Comparison of ENCODE assay signal across 8 mouse cellular contexts in the genomic region with DNA sequence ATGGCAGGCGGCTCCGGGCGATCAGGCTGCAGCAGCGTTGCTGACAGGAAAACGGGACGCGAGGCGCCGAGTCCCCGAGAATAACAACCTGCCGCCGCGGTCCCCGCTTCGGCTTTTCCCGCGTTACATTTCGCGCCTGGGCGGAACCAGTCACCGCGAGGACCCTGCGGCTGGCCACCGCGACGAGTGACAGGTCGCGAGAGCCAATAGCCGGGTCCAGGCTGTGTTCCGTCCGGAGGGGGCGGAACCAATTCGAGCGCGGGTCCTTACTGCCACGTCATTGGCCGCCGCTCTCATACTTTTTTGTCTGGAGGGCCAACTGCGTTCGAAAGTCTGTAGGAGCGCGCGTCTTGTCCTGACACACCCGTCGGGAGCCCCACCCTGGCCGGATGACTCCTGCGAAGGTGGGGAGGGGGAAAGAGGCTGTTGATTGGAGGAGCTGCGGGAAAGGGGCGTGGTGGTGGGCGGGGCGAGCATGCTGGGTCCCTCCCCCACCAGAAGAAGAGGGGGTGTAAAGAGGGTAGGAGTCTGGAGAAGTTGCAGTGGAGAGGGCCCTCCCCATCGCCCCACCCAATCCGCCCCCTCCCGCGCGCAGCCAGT. TPM values are rescaled to one million over a fixed set of nuclear protein-coding genes. Genes with fewer than 3 reads are reported as not detected.
DNase-seq lines count a peak whose midpoint lies in the region; ATAC-seq and TF ChIP-seq lines count a peak whose summit lies in the region.

A gene (minus strand): TSS at position 120 of the 600 bp plus-strand sequence.

- no peaks in the 10 kb centered on the region for H3K9me3 ChIP-seq in MEL (replicated peaks; ENCODE audit: insufficient read depth, low read length)
- H3K9me3 ChIP-seq in forebrain, postnatal 0 days (ENCODE audit: low read length), result no peaks in the 10 kb centered on the region
- H3K9me3 ChIP-seq in lung, embryonic 15.5 days, result no peaks in the 10 kb centered on the region

- DNase-seq in MEL (ENCODE audit: low read depth, low spot score), result peak; percentile 100
- DNase-seq in cerebellum, adult 2 months, result peak; percentile 95
- DNase-seq in forebrain, postnatal 0 days, result peak; percentile 97
- peak; percentile 97 for DNase-seq in heart, postnatal 4 days
- DNase-seq in layer of hippocampus, adult 8-10 months (ENCODE audit: low spot score in 2 of 2), result peak; percentile 94 to 97
- DNase-seq in ovary, adult 18-20 months (ENCODE audit: low spot score), result peak; percentile 100
- DNase-seq in thymus, postnatal 0 days (ENCODE audit: low spot score), result peak; percentile 99

- peak; percentile 75 to 78; a peak in 2 of 4 replicates for TF ChIP-seq POLR2A in MEL (IDR thresholded peaks at IDR 0.05; ENCODE audit: control insufficient read depth in 1 of 2, insufficient read depth in 1 of 2, low read depth in 1 of 2, low read length in 2 of 2, poor library complexity in 1 of 2)
- TF ChIP-seq POLR2A in cerebellum, adult 2 months (IDR thresholded peaks at IDR 0.05; ENCODE audit: borderline replicate concordance, insufficient read depth, low read length), result no peak

- TF ChIP-seq CTCF in MEL (IDR thresholded peaks at IDR 0.05 in 2 of 3, conservative IDR thresholded peaks at IDR 0.05 in 1 of 3; ENCODE audit: control insufficient read depth in 1 of 3, insufficient read depth in 1 of 3, low read depth in 2 of 3, low read length in 3 of 3, poor library complexity in 1 of 3, severe bottlenecking in 1 of 3), result no peak
- no peak for TF ChIP-seq CTCF in cerebellum, adult 2 months (IDR thresholded peaks at IDR 0.05; ENCODE audit: borderline replicate concordance, insufficient read depth, low read depth, low read length)
- no peak for TF ChIP-seq CTCF in forebrain, postnatal 0 days (IDR thresholded peaks at IDR 0.05; ENCODE audit: low read depth)

- H3K79me2 ChIP-seq in MEL (ENCODE audit: control insufficient read depth, insufficient read depth, low read length, poor library complexity), result peaks cover 39% of the 10 kb centered on the region

- no peak for TF ChIP-seq EP300 in MEL (IDR thresholded peaks at IDR 0.05; ENCODE audit: low read depth in 1 of 2, low read length in 2 of 2)

- peaks cover 2 to 11% of the 10 kb centered on the region in 2 experiments for H3K27me3 ChIP-seq in MEL (ENCODE audit: control insufficient read depth in 1 of 2, insufficient read depth in 2 of 2, low read length in 2 of 2)
- no peaks in the 10 kb centered on the region for H3K27me3 ChIP-seq in cerebellum, adult 2 months (ENCODE audit: control insufficient read depth, insufficient read depth, low read length)
- peaks cover 7% of the 10 kb centered on the region; the same call in 1 of the 2 replicates for H3K27me3 ChIP-seq in forebrain, postnatal 0 days (ENCODE audit: insufficient read depth, low read length)
- H3K27me3 ChIP-seq in lung, embryonic 15.5 days, result no peaks in the 10 kb centered on the region

- H3K9ac ChIP-seq in MEL (ENCODE audit: control insufficient read depth, low read depth, low read length, poor library complexity, severe bottlenecking), result peak within 1 kb of the TSS; percentile 96
- peak within 1 kb of the TSS; percentile 62 for H3K9ac ChIP-seq in forebrain, postnatal 0 days
- peak within 1 kb of the TSS; percentile 79 for H3K9ac ChIP-seq in lung, embryonic 15.5 days

- peaks cover 0 to 23% of the 10 kb centered on the region in 2 experiments; a peak in 3 of 4 replicates for H3K36me3 ChIP-seq in MEL (ENCODE audit: control insufficient read depth in 1 of 2, insufficient read depth in 2 of 2, low read length in 2 of 2)
- H3K36me3 ChIP-seq in forebrain, postnatal 0 days (ENCODE audit: insufficient read depth), result no peaks in the 10 kb centered on the region
- H3K36me3 ChIP-seq in lung, embryonic 15.5 days, result no peaks in the 10 kb centered on the region

- under 1% methylated on average over 56 of the region's 56 CpGs for WGBS in cerebellum, adult 2 months
- WGBS in forebrain, postnatal 0 days, result under 1% methylated on average over 56 of the region's 56 CpGs
- under 1% methylated on average over 53 of the region's 56 CpGs for WGBS in lung, embryonic 15.5 days

- H3K4me1 ChIP-seq in MEL (ENCODE audit: control insufficient read depth in 1 of 2, insufficient read depth in 2 of 2, low read length in 2 of 2), result peaks cover 3 to 10% of the 10 kb centered on the region in 2 experiments; a peak in 3 of 4 replicates
- H3K4me1 ChIP-seq in cerebellum, adult 2 months (ENCODE audit: control insufficient read depth, insufficient read depth, low read length), result no peaks in the 10 kb centered on the region; the same call in 1 of the 2 replicates
- H3K4me1 ChIP-seq in forebrain, postnatal 0 days (ENCODE audit: insufficient read depth), result peaks cover 3% of the 10 kb centered on the region; the same call in 1 of the 2 replicates
- peaks cover 40% of the 10 kb centered on the region for H3K4me1 ChIP-seq in lung, embryonic 15.5 days

- no peak for TF ChIP-seq RAD21 in MEL (IDR thresholded peaks at IDR 0.05; ENCODE audit: low read depth, low read length)

- H3K27ac ChIP-seq in MEL (ENCODE audit: control insufficient read depth, low read depth, low read length), result peak within 1 kb of the TSS; percentile 95
- H3K27ac ChIP-seq in cerebellum, adult 2 months (ENCODE audit: insufficient read depth, low read length), result no peak within 1 kb of the TSS
- peak within 1 kb of the TSS; percentile 62 for H3K27ac ChIP-seq in forebrain, postnatal 0 days (ENCODE audit: low read depth, low read length)
- H3K27ac ChIP-seq in lung, embryonic 15.5 days, result peak within 1 kb of the TSS; percentile 95

- H3K4me2 ChIP-seq in forebrain, postnatal 0 days (ENCODE audit: low read depth), result peak within 1 kb of the TSS; percentile 89
- peak within 1 kb of the TSS; percentile 84 for H3K4me2 ChIP-seq in lung, embryonic 15.5 days

- H3K4me3 ChIP-seq in MEL (ENCODE audit: control insufficient read depth in 1 of 2, insufficient read depth in 1 of 2, low read depth in 2 of 2, low read length in 2 of 2), result peak within 1 kb of the TSS; percentile 62 to 65
- H3K4me3 ChIP-seq in cerebellum, adult 2 months (replicated peaks; ENCODE audit: insufficient read depth, low read depth, low read length), result peak within 1 kb of the TSS; percentile 71
- peak within 1 kb of the TSS; percentile 82 for H3K4me3 ChIP-seq in forebrain, postnatal 0 days (ENCODE audit: low read depth, low read length)
- peak within 1 kb of the TSS; percentile 90 for H3K4me3 ChIP-seq in lung, embryonic 15.5 days

- peak; percentile 98 for ATAC-seq in forebrain, postnatal 0 days
- ATAC-seq in lung, embryonic 15.5 days (ENCODE audit: borderline replicate concordance, extremely low read depth, low FRiP score, low TSS enrichment), result peak; percentile 96

TF ChIP-seq in MEL, 35 proteins besides CTCF, POLR2A, EP300 and RAD21:
- TF ChIP-seq MYC (IDR thresholded peaks at IDR 0.05; ENCODE audit: low read depth, low read length) (0 out of 2 replicates have a peak, but pooled peaks have one; percentile 15), UBTF (IDR thresholded peaks at IDR 0.05; ENCODE audit: borderline replicate concordance, insufficient read depth, low read depth, low read length) (no peak), NELFE (IDR thresholded peaks at IDR 0.05; ENCODE audit: low read depth, low read length) (peak; percentile 59), E2F4 (IDR thresholded peaks at IDR 0.05; ENCODE audit: borderline replicate concordance, low read depth, low read length) (peak; percentile 96), MYB (IDR thresholded peaks at IDR 0.05; ENCODE audit: low read depth, low read length) (no peak), TBP (IDR thresholded peaks at IDR 0.05; ENCODE audit: low read depth, low read length) (peak; percentile 74), TCF12 (IDR thresholded peaks at IDR 0.05; ENCODE audit: low read depth, low read length) (peak; percentile 10; the same call in 1 of the 2 replicates), KAT2A (conservative IDR thresholded peaks at IDR 0.05; ENCODE audit: low read depth, low read length) (no peak; the same call in 1 of the 2 replicates), HCFC1 (IDR thresholded peaks at IDR 0.05; ENCODE audit: low read depth, low read length) (peak; percentile 53; the same call in 1 of the 2 replicates), POLR2AphosphoS5 (IDR thresholded peaks at IDR 0.05; ENCODE audit: borderline replicate concordance, low read depth, low read length) (no peak), POLR2AphosphoS2 (IDR thresholded peaks at IDR 0.05; ENCODE audit: low read length) (no peak), SIN3A (IDR thresholded peaks at IDR 0.05; ENCODE audit: low read length) (peak; percentile 40; the same call in 1 of the 2 replicates), MXI1 (IDR thresholded peaks at IDR 0.05; ENCODE audit: low read depth, low read length) (no peak), MAFK (IDR thresholded peaks at IDR 0.05; ENCODE audit: borderline replicate concordance, low read depth, low read length) (no peak), MAZ (IDR thresholded peaks at IDR 0.05; ENCODE audit: low read depth, low read length) (peak; percentile 98), TAL1 (IDR thresholded peaks at IDR 0.05; ENCODE audit: low read length) (no peak), ETS1 (IDR thresholded peaks at IDR 0.05; ENCODE audit: low read depth, low read length) (peak; percentile 26; the same call in 1 of the 2 replicates), ZNF384 (IDR thresholded peaks at IDR 0.05; ENCODE audit: low read depth, low read length) (peak; percentile 21; the same call in 1 of the 2 replicates), ZMIZ1 (IDR thresholded peaks at IDR 0.05; ENCODE audit: low read depth, low read length) (no peak), MAX (IDR thresholded peaks at IDR 0.05; ENCODE audit: low read length) (peak; percentile 72)
TF ChIP-seq in MEL: peak in this region for 11.

RNA-seq across cellular contexts. Expression of the gene that starts here (rescaled TPM):
- total RNA-seq in MEL (2012; rRNA removed), result 19.5 and 23.4 TPM in 2 replicates
- 10 to 100 TPM in 1 of 2 experiments, not detected in 1; 28.4 TPM for polyA plus RNA-seq in MEL (2012; ENCODE audit: insufficient read depth in 1 of 2, insufficient read length in 2 of 2, low read depth in 1 of 2, low replicate concordance in 2 of 2, missing spikeins in 1 of 2)
- polyA plus RNA-seq in cerebellum, adult 2 months (2012; rRNA removed), result 28.9 and 29.9 TPM in 2 replicates
- 6.3 and 9.1 TPM in 2 replicates for total RNA-seq in forebrain, postnatal 0 days (2014; rRNA removed)
- 3.1 and 4.1 TPM in 2 replicates for polyA plus RNA-seq in forebrain, postnatal 0 days (2015; fragmentation: Nextera tagmentation; extraction: Ambion mirVana)
- 10 to 100 TPM; 46.8 to 50.8 TPM for total RNA-seq in heart, postnatal 4 days (2021)
- 10 to 100 TPM; 13.6 to 22.2 (median 15.2) TPM for total RNA-seq in layer of hippocampus, adult 8-10 months (2022)
- polyA plus RNA-seq in lung, embryonic 15.5 days (2015; fragmentation: Nextera tagmentation; extraction: Ambion mirVana), result 27.4 and 28.1 TPM in 2 replicates
- 22.0 and 24.0 TPM in 2 replicates for polyA plus RNA-seq in thymus, postnatal 0 days (2015; fragmentation: Nextera tagmentation; extraction: Ambion mirVana)
